Mouse (Mus musculus) embryonic fibroblast, embryonic 13.5 days (primary cell): ENCODE results near the gene Hspbap1.

ENCODE experiments used
- CTCF ChIP-seq: IDR thresholded peaks from 2 replicates; pipeline ENCODE4 v1.5.1; 2011; ENCODE audit warnings: mild to moderate bottlenecking, control low read depth, low read length, moderate library complexity, borderline replicate concordance; ENCODE audit not compliant: insufficient read depth
- POLR2A ChIP-seq: IDR thresholded peaks from 2 replicates; pipeline ENCODE4 v1.6.1; 2011; ENCODE audit warnings: low read depth, mild to moderate bottlenecking, control low read depth, low read length, moderate library complexity

- TF ChIP-seq CTCF (no peak), POLR2A (no peak)
These were observed 966 bp downstream of the Hspbap1 start for GRCm38 (mm10) chr16:35771141-35771540.
